Mouse (Mus musculus) gastrocnemius, adult 2 months (tissue): ENCODE results near the gene Ppp2r5d. TPM values are rescaled to one million over a fixed set of nuclear protein-coding genes. Genes with fewer than 3 reads are reported as not detected.

Experiments used
- DNase-seq: peaks from one replicate; pipeline ENCODE4 v3.0.0; 2022
- H3K27ac ChIP-seq: fragments of 200-600 bp; 2 replicates; pipeline ENCODE4 v1.8.1; 2022; ENCODE audit warnings: mild to moderate bottlenecking
- H3K4me3 ChIP-seq: fragments of 200-600 bp; 2 replicates; pipeline ENCODE4 v1.8.1; 2022; ENCODE audit warnings: mild to moderate bottlenecking, moderate library complexity
- CTCF ChIP-seq: fragments of 200-600 bp; IDR thresholded peaks from 2 replicates; pipeline ENCODE4 v1.8.1; 2022; ENCODE audit warnings: antibody characterized with exemption, mild to moderate bottlenecking, moderate library complexity
- intact Hi-C: fragments of 180-260 bp; cut with DNase I; formaldehyde crosslinking; loops from one replicate; pipeline ENCODE4 v1.15.1; 2025
- total RNA-seq, 2 experiments: library from RNA; stranded (reverse); gene quantifications; 2 replicates each; pipeline ENCODE4 v1.2.3; 2021

Ppp2r5d gene
- total RNA-seq, 2 experiments from 2014 or later = 30.0 to 33.1 TPM

- H3K4me3 ChIP-seq = peak overlapping the region; percentile 80
- H3K27ac ChIP-seq = no peak overlapping the region
- DNase-seq = no peak
- no peak for TF ChIP-seq CTCF
- intact Hi-C loops = loop anchor here (2.0 to 5.0 kb wide), 2 partner anchors 34 to 95 kb away; partner anchors contain the start of gene Klhdc3
Observed at GRCm38 (mm10) chr17:46647279-46647678, 57.6 kb downstream of the Ppp2r5d start.

GRCm38 (mm10) chr17:46646322-46646662, 58.6 kb downstream of the Ppp2r5d start:
- DNase-seq = no peak
- peak overlapping the region; percentile 80 for H3K4me3 ChIP-seq
- TF ChIP-seq CTCF = no peak
- H3K27ac ChIP-seq = peak overlapping the region; percentile 99
- intact Hi-C loops = loop anchor here (2.0 to 5.0 kb wide), 2 partner anchors 35 to 94 kb away; partner anchors contain the start of gene Klhdc3

GRCm38 (mm10) chr17:46645561-46646321, 59.2 kb downstream of the Ppp2r5d start, which contains the start of the genes Klc4 and Mrpl2:
Gene Klc4, minus strand, starts transcription at chr17:46646022.
Gene Mrpl2, plus strand, starts transcription at chr17:46646229.
- no peak for TF ChIP-seq CTCF
- peak; percentile 98 for DNase-seq
- H3K27ac ChIP-seq = peak within 1 kb of the TSS; percentile 99
- intact Hi-C loops = loop anchor here (2.0 to 5.0 kb wide), 3 partner anchors 35 to 93 kb away; partner anchors contain the start of gene Klhdc3
- peak within 1 kb of the TSS; percentile 80 for H3K4me3 ChIP-seq

GRCm38 (mm10) chr17:46644916-46645475, 59.9 kb downstream of the Ppp2r5d start:
- intact Hi-C loops = loop anchor here (2.0 to 5.0 kb wide), 2 partner anchors 68 to 93 kb away; no protein-coding TSS in a partner anchor
- DNase-seq = peak; percentile 68
- Histone ChIP-seq H3K4me3 (peak overlapping the region; percentile 80), H3K27ac (peak overlapping the region; percentile 99)
- TF ChIP-seq CTCF = no peak

GRCm38 (mm10) chr17:46644152-46644805, 60.6 kb downstream of the Ppp2r5d start:
- intact Hi-C loops = loop anchor here (2.0 kb wide), 1 partner anchor 69 kb away; no protein-coding TSS in a partner anchor
- H3K27ac ChIP-seq = peak overlapping the region; percentile 99
- no peak for TF ChIP-seq CTCF
- peak overlapping the region; percentile 80 for H3K4me3 ChIP-seq
- DNase-seq = no peak

- TF ChIP-seq CTCF = no peak
- intact Hi-C loops = no loop called here
Observed at GRCm38 (mm10) chr17:46642060-46642459, 62.9 kb downstream of the Ppp2r5d start.

GRCm38 (mm10) chr17:46639929-46640328, 65.0 kb downstream of the Ppp2r5d start:
- intact Hi-C loops = no loop called here
- no peak for TF ChIP-seq CTCF
- no peak overlapping the region for H3K27ac ChIP-seq
- H3K4me3 ChIP-seq = no peak overlapping the region
- DNase-seq = no peak

More at GRCm38 (mm10) chr17:46642060-46642459, 62.9 kb downstream of the Ppp2r5d start:
- Histone ChIP-seq H3K4me3 (no peak overlapping the region), H3K27ac (no peak overlapping the region)
- no peak for DNase-seq

- no peak overlapping the region for H3K27ac ChIP-seq
- TF ChIP-seq CTCF = peak; percentile 80
- intact Hi-C loops = loop anchor here (1.0 kb wide), 1 partner anchor 112 kb away; no protein-coding TSS in a partner anchor
- H3K4me3 ChIP-seq = peak overlapping the region; percentile 56
- DNase-seq = peak; percentile 60
Observed at GRCm38 (mm10) chr17:46636831-46637523, 67.9 kb downstream of the Ppp2r5d start.

Other genes with a start within 250 kb of the Ppp2r5d start
- under 1 TPM; 0.08 to 0.22 TPM for gene Ttbk1, start 217.4 kb downstream of the Ppp2r5d start, total RNA-seq
- 1 to 10 TPM; 5.2 to 5.7 TPM for gene Dnph1, start 208.4 kb downstream of the Ppp2r5d start, total RNA-seq
- 10 to 100 TPM; 13.8 to 15.5 TPM for gene Cul9, start 158.7 kb downstream of the Ppp2r5d start, total RNA-seq
- 10 to 100 TPM; 82.4 to 89.3 TPM for gene Srf, start 148.9 kb downstream of the Ppp2r5d start, total RNA-seq
- under 1 TPM; 0.28 to 0.78 TPM for gene Ptk7, start 75.6 kb downstream of the Ppp2r5d start, total RNA-seq
- gene Klc4, start 59.1 kb downstream of the Ppp2r5d start, total RNA-seq = 10 to 100 TPM; 10.9 to 13.1 TPM
- gene Mrpl2, start 58.9 kb downstream of the Ppp2r5d start, total RNA-seq = 100 to 1,000 TPM in 1 of 2 experiments, 10 to 100 TPM in 1; 82.7 to 120 TPM
- gene Cul7, start 54.8 kb downstream of the Ppp2r5d start, total RNA-seq = 1 to 10 TPM; 2.9 to 5.6 TPM
- 10 to 100 TPM in 1 of 2 experiments, 1 to 10 TPM in 1; 7.9 to 12.6 TPM for gene Rrp36, start 30.8 kb downstream of the Ppp2r5d start, total RNA-seq
- 10 to 100 TPM; 34.6 to 49.1 TPM for gene Mea1, start 26.3 kb downstream of the Ppp2r5d start, total RNA-seq
- gene Klhdc3, start 24.2 kb downstream of the Ppp2r5d start, total RNA-seq = 100 to 1,000 TPM in 1 of 2 experiments, 10 to 100 TPM in 1; 83.0 to 108 TPM
- 10 to 100 TPM; 13.4 to 21.8 TPM for gene Pex6, start 6.4 kb upstream of the Ppp2r5d start, total RNA-seq
- 1 to 10 TPM; 1.7 to 4.8 TPM for gene Gnmt, start 24.1 kb upstream of the Ppp2r5d start, total RNA-seq
- 1 to 10 TPM; 8.3 to 9.3 TPM for gene Cnpy3, start 47.1 kb upstream of the Ppp2r5d start, total RNA-seq
- not detected for gene Ptcra, start 58.6 kb upstream of the Ppp2r5d start, total RNA-seq
- 10 to 100 TPM; 31.3 to 33.2 TPM for gene 2310039H08Rik, start 67.5 kb upstream of the Ppp2r5d start, total RNA-seq
- gene Rpl7l1, start 77.6 kb upstream of the Ppp2r5d start, total RNA-seq = 10 to 100 TPM; 34.9 to 55.9 TPM
- gene Bicral, start 153.4 kb upstream of the Ppp2r5d start, total RNA-seq = 10 to 100 TPM; 11.9 to 13.4 TPM
- 1 to 10 TPM; 6.0 to 8.2 TPM for gene Tbcc, start 185.6 kb upstream of the Ppp2r5d start, total RNA-seq
- gene Prph2, start 205.3 kb upstream of the Ppp2r5d start, total RNA-seq = not detected